Mouse (Mus musculus) brain, embryonic 14.5 days (tissue): ENCODE results near the gene Gm42742. TPM values are rescaled to one million over a fixed set of nuclear protein-coding genes. Genes with fewer than 3 reads are reported as not detected.
A peak's percentile ranks its signal among the peaks of the same experiment; 100 is the strongest.

Experiments
- DNase-seq: peaks from one replicate; pipeline ENCODE4 v3.0.0-alpha.2; 2011; ENCODE audit warnings: low read depth
- CTCF ChIP-seq: fragments of 200-500 bp; IDR thresholded peaks from 2 replicates; pipeline ENCODE4 v1.5.1; 2012; ENCODE audit warnings: inconsistent platforms, mild to moderate bottlenecking, moderate library complexity, borderline replicate concordance; ENCODE audit not compliant: insufficient read depth, insufficient read length; ENCODE audit errors: extremely low read depth
- POLR2A ChIP-seq: fragments of 200-500 bp; IDR thresholded peaks from 2 replicates; pipeline ENCODE4 v1.6.1; 2012; ENCODE audit warnings: mild to moderate bottlenecking, inconsistent platforms, borderline replicate concordance; ENCODE audit not compliant: poor library complexity, insufficient read depth, insufficient read length, severe bottlenecking; ENCODE audit errors: extremely low read depth
- polyA plus RNA-seq: library from polyadenylated mRNA; depleted of rRNA; stranded (reverse); fragments of >200 nt; gene quantifications from 2 replicates; pipeline ENCODE4 v1.2.3, GENCODE M21; 2012

Gm42742 gene
- polyA plus RNA-seq, 1 experiment, result 77.9 TPM

- no peak for TF ChIP-seq CTCF
- TF ChIP-seq POLR2A, result peak; percentile 44; the same call in 1 of the 2 replicates
Measured at GRCm38 (mm10) chr7:127026161-127026600, 5.3 kb upstream of the Gm42742 start.

GRCm38 (mm10) chr7:127025556-127026160 lies 4.8 kb upstream of the Gm42742 start:
- TF ChIP-seq CTCF (no peak), POLR2A (no peak)
- DNase-seq, result peak; percentile 58

More at GRCm38 (mm10) chr7:127026161-127026600, 5.3 kb upstream of the Gm42742 start:
- peak; percentile 78 for DNase-seq

DNA sequence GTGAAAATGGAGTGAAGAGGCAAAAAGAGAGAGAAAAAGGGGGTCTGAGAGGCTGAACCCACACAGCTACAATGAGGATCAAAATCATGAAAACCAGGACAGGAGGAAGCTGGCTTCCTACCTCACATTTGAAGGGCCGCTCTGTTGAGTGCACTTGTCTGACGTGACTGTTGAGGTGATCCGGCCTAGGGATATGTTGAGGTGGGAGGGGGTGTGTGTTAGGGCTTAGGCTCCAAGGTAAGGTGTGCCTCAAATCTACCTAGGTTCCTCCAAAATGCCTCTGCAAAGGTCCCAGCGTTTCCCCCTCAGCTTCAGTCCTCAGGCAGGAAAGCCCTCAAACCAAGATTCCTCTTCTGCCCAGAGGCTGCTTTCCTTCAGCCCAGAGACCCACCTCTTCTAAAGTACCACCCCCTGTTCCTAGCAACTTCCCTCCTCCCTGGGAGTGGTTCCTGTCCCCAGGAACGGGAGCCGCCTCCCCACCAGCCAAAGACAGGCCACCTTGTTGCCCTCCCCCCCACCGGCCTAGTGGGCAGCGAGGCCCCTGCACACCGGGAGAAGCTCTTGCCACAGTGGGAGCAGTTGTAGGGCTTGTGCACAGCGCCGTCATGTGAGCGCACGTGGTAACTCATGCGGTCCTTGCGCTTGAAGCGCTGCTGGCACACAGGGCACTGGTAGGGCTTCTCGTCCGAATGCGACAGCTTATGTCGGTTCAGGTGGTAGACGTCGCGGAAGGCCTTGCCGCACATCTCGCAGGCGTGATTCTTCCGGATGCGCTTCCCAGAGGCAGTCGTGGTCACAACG lies 4.1 kb upstream of the Gm42742 start:
- peak; percentile 95 for DNase-seq
- TF ChIP-seq CTCF (peak; percentile 57; the same call in 1 of the 2 replicates), POLR2A (peak; percentile 23; the same call in 1 of the 2 replicates)

DNA sequence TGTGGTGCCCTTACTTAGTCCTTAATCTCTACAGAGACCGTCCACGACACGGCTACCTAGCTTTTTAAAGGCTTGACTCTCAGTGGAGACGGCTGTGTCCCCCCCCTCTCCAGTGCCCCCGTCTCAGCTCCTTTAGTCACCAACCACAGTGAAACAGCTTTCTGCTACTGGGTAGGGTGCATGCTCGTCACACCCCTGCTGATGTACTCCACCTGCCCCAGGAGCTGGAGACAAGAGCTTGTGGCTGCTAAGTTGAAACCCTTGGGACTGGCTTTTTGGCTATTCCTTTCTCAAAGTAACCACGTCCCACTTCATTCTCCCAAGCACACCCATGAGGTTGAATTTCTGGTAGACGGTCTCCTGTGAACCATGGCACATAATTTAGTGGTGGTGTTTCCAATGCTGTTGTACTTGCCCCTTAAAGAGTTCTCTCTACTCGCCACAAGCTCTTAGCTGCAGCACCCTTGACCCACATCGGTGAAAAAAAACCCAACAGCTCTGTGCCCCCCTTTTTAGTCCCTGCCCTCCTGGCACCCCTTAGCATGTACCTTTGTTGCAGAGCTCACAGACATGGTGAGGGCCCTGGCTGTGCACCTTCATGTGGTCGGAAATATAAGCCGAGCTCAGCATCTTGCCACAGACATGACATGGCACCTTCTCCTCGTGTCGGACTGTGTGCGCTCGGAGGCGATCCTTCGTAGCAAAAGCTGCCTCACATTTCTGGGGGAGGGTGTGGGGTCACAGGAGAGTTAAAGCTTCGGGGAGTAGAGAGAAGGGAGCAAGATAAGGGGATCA lies 3.2 kb upstream of the Gm42742 start:
- peak; percentile 24 for DNase-seq
- TF ChIP-seq POLR2A, result no peak
- TF ChIP-seq CTCF, result no peak

DNA sequence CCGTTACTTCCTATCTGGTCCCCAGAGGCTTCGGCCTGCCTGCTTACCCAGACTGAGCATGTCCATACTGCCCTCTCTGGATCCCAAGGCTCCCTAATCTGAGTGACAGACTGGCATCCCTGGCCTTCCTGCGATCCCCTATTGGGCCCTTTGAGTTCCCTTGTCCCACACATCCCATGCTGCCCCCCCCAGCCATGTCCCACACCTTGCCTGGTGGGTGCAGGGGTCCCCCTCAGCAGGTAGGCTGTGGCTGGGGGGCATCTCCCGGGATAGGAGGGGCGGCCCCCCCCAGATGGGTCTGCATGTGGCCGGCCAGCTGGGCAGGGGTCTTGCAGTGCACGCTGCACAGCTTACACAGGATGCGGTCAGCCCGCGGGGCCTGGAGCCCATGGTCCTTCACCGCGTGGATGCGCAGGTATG lies 2.4 kb upstream of the Gm42742 start:
- TF ChIP-seq CTCF (no peak), POLR2A (no peak)
- no peak for DNase-seq

- no peak for DNase-seq
- no peak for TF ChIP-seq CTCF
Measured at GRCm38 (mm10) chr7:127022528-127023271, 1.8 kb upstream of the Gm42742 start.

- TF ChIP-seq POLR2A (no peak), CTCF (no peak)
- no peak for DNase-seq
Measured at GRCm38 (mm10) chr7:127021563-127022527, 948 bp upstream of the Gm42742 start.

DNA sequence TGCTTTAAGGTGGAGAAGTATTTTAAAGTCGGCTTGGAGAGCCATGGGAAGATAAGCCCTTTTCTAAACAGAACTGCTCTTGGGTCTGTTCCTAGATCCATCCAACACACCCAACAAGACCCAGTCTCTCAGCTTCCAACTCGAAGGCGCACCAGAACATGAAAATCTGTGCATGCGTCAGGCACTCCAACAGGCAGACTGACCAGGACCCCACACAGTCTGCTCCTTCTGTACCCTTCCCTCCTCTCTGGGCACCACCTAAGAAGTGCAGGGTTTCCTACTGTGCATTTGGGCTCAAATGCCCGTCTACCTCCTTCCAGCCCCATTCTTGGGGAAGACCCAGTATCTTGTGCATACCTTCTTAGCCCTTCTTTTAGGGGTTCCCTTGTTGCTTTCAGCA lies 406 bp downstream of the Gm42742 start:
- no peak for TF ChIP-seq CTCF
- no peak for TF ChIP-seq POLR2A
- DNase-seq, result no peak

DNA sequence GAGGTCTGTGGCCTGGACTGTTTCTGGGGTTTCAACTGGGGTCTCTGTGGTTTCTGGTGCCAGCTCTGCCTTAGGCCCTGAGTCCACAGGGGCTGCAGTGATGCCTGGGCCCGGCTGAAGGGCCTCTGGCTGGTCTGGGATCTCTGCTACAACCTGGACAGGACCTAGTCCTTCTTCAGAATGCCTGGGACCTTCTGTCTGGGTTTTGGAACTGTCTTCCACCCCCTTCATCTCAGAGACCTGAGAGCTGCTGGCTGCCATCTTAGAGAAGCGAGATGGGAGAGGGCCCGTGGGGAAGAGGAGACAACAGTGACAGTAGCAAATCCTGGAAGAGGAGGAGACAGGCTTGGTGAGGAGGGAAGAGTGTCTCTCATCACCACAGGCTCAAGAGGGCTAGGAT lies 866 bp downstream of the Gm42742 start:
- DNase-seq, result no peak
- TF ChIP-seq CTCF, result no peak
- TF ChIP-seq POLR2A, result no peak

DNA sequence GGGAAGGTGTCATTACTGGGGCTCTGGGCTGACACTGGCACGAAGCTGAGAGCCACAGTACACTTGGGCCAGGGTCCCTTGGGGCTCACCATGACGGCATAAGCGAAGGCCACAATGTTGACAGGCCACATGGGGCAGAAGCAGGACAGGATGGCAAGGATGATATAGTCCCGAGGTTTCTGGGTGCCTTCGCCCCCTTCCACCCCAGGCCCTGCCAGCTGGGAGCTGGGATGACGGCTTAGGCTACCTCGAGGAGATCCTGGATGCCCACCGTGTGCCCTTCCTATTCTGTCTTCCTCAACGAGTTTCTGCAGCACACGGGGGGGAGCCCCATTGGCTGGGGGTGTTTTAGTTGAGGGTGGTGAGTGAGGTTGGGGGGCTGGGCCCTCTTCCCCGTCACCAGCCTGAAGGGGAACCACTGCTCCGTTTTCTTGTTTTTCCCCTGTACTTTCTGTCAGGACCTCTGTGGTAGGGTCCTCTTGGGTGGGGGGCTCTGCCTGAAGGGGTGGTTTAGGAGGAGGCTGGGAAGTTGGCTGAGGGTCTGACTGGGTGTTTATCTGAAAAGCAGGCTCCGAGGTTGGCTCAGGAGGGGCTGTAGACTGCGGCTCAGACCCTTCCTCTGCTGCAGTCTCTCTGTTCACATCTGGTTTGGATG lies 1.5 kb downstream of the Gm42742 start:
- DNase-seq, result no peak
- no peak for TF ChIP-seq CTCF
- TF ChIP-seq POLR2A, result no peak
